Mouse (Mus musculus) ES-E14 (cell line): Measurements from ENCODE around the gene Mpdu1.

Source experiments
- HCFC1 ChIP-seq: IDR thresholded peaks from 2 replicates; pipeline ENCODE4 v1.6.1; 2012; ENCODE audit warnings: low read length, inconsistent platforms, borderline replicate concordance; ENCODE audit not compliant: insufficient read depth
- MAFK ChIP-seq: IDR thresholded peaks from 2 replicates; pipeline ENCODE4 v1.6.1; 2014; ENCODE audit warnings: mild to moderate bottlenecking, low read depth, low read length, inconsistent platforms; ENCODE audit not compliant: insufficient read depth
- ZC3H11A ChIP-seq: IDR thresholded peaks from 2 replicates; pipeline ENCODE4 v1.6.1; 2012; ENCODE audit warnings: low read depth, mild to moderate bottlenecking, inconsistent platforms, low read length, borderline replicate concordance
- ZNF384 ChIP-seq: IDR thresholded peaks from 2 replicates; pipeline ENCODE4 v1.6.1; 2012; ENCODE audit warnings: low read depth, low read length, inconsistent platforms

DNA sequence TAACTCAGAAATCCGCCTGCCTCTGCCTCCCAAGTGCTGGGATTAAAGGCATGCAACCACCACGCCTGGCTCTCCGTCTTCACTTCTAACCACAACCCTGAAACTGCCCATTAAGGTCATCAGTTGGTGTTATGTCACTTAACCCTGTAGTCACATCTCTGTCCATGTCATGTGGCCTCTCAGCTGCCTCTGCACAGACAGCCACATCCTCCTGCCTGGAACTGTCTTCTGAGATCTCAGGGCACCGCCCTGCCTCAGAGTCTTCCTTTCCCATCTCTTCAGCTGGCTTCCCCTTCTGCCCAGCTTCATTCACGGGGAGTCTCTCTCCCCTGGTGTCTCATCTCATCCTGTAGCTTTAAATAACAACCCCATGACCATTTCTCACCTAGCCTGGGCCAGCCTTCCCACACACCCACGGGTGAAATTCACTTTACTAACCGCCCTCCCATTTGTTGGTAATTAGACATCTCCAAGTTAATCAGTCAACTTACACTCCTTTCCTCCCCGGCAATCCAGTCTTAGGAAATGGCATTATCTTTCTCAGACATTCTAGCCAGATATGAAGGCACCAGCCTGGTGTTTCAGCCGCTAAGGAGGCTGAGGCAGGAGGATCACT, 29.9 kb upstream of the Mpdu1 start:
- TF ChIP-seq ZC3H11A (no peak), HCFC1 (no peak), MAFK (no peak), ZNF384 (no peak)
